Mouse (Mus musculus): Measurements from ENCODE around the gene Bahcc1.

The Bahcc1 gene

GRCm38 (mm10) chr11:120206669-120207090, 26.1 kb upstream of the Bahcc1 start:
- no peak for DNase-seq (ENCODE audit: low spot score in 2 of 2)

- no peak for DNase-seq (ENCODE audit: low spot score in 2 of 2)
Measured at GRCm38 (mm10) chr11:120208848-120209247, 23.9 kb upstream of the Bahcc1 start.

GRCm38 (mm10) chr11:120209462-120209861, 23.3 kb upstream of the Bahcc1 start:
- DNase-seq (ENCODE audit: low spot score in 2 of 2): no peak

- no peak for DNase-seq (ENCODE audit: low spot score in 2 of 2)
Measured at GRCm38 (mm10) chr11:120215726-120216241, 17.0 kb upstream of the Bahcc1 start.

GRCm38 (mm10) chr11:120216540-120217324, 16.0 kb upstream of the Bahcc1 start:
- no peak for DNase-seq (ENCODE audit: low spot score in 2 of 2)

GRCm38 (mm10) chr11:120218176-120218856, 14.4 kb upstream of the Bahcc1 start:
- DNase-seq (ENCODE audit: low spot score in 2 of 2): no peak

GRCm38 (mm10) chr11:120218946-120219345, 13.8 kb upstream of the Bahcc1 start:
- no peak for DNase-seq (ENCODE audit: low spot score in 2 of 2)

- DNase-seq (ENCODE audit: low spot score in 2 of 2): no peak
Measured at GRCm38 (mm10) chr11:120219916-120220522, 12.7 kb upstream of the Bahcc1 start.

- DNase-seq (ENCODE audit: low spot score in 2 of 2): no peak
Measured at GRCm38 (mm10) chr11:120220963-120221827, 11.6 kb upstream of the Bahcc1 start.

GRCm38 (mm10) chr11:120222425-120223104, 10.2 kb upstream of the Bahcc1 start:
- no peak for DNase-seq (ENCODE audit: low spot score in 2 of 2)

- no peak for DNase-seq (ENCODE audit: low spot score in 2 of 2)
Measured at GRCm38 (mm10) chr11:120223586-120224487, 8.9 kb upstream of the Bahcc1 start.

- no peak for DNase-seq (ENCODE audit: low spot score in 2 of 2)
Measured at GRCm38 (mm10) chr11:120224488-120225255, 8.1 kb upstream of the Bahcc1 start.

- DNase-seq (ENCODE audit: low spot score in 2 of 2): no peak
Measured at GRCm38 (mm10) chr11:120225256-120226195, 7.2 kb upstream of the Bahcc1 start.

GRCm38 (mm10) chr11:120226421-120227280, 6.1 kb upstream of the Bahcc1 start:
- no peak for DNase-seq (ENCODE audit: low spot score in 2 of 2)

GRCm38 (mm10) chr11:120227571-120228051, 5.1 kb upstream of the Bahcc1 start:
- DNase-seq (ENCODE audit: low spot score in 2 of 2): no peak

GRCm38 (mm10) chr11:120228116-120228890, 4.4 kb upstream of the Bahcc1 start:
- no peak for DNase-seq (ENCODE audit: low spot score in 2 of 2)

Measured in urinary bladder, postnatal 36 days (tissue).